Mouse (Mus musculus): ENCODE results near the gene Zdhhc16.

The Zdhhc16 gene

GRCm38 (mm10) chr19:41933179-41934086 is at the start of gene Zdhhc16, which contains the start of gene Exosc1:
Gene Zdhhc16 (plus strand): TSS chr19:41933480.
Gene Exosc1 (minus strand): TSS chr19:41933423.
- DNase-seq, result peak; percentile 98

- DNase-seq, result no peak
These were observed 49.4 kb upstream of the Zdhhc16 start for GRCm38 (mm10) chr19:41883882-41884281.

GRCm38 (mm10) chr19:41888191-41888590 is 45.1 kb upstream of the Zdhhc16 start:
- no peak for DNase-seq

- no peak for DNase-seq
These were observed 38.3 kb upstream of the Zdhhc16 start for GRCm38 (mm10) chr19:41894959-41895358.

GRCm38 (mm10) chr19:41895460-41896318 is 37.6 kb upstream of the Zdhhc16 start, which contains the start of gene Rrp12:
Gene Rrp12 (minus strand): TSS chr19:41896173.
- DNase-seq, result peak; percentile 79

- no peak for DNase-seq
These were observed 37.0 kb upstream of the Zdhhc16 start for GRCm38 (mm10) chr19:41896319-41896711.

- peak; percentile 41 for DNase-seq
These were observed 34.4 kb upstream of the Zdhhc16 start for GRCm38 (mm10) chr19:41898860-41899259.

- DNase-seq, result no peak
These were observed 32.7 kb upstream of the Zdhhc16 start for GRCm38 (mm10) chr19:41900495-41901090.

GRCm38 (mm10) chr19:41901696-41902095 is 31.6 kb upstream of the Zdhhc16 start:
- DNase-seq, result no peak

- no peak for DNase-seq
These were observed 30.3 kb upstream of the Zdhhc16 start for GRCm38 (mm10) chr19:41902848-41903593.

GRCm38 (mm10) chr19:41905246-41905645 is 28.0 kb upstream of the Zdhhc16 start:
- DNase-seq, result no peak

GRCm38 (mm10) chr19:41906311-41907078 is 26.8 kb upstream of the Zdhhc16 start:
- DNase-seq, result no peak

GRCm38 (mm10) chr19:41907079-41907760 is 26.1 kb upstream of the Zdhhc16 start:
- DNase-seq, result peak; percentile 18

GRCm38 (mm10) chr19:41908736-41909135 is 24.5 kb upstream of the Zdhhc16 start:
- no peak for DNase-seq

- no peak for DNase-seq
These were observed 22.9 kb upstream of the Zdhhc16 start for GRCm38 (mm10) chr19:41910396-41910795.

GRCm38 (mm10) chr19:41911178-41912073 is 21.9 kb upstream of the Zdhhc16 start, which contains the start of gene Pgam1:
Gene Pgam1 (plus strand): TSS chr19:41911923.
- DNase-seq, result peak; percentile 94

GRCm38 (mm10) chr19:41912121-41913080 is 20.9 kb upstream of the Zdhhc16 start:
- peak; percentile 65 for DNase-seq

Measured in kidney, adult 18-20 months (tissue).